Mouse (Mus musculus) liver, adult 2 months (tissue): ENCODE data around the gene Rab11a. TPM values are rescaled to one million over a fixed set of nuclear protein-coding genes. Genes with fewer than 3 reads are reported as not detected.

ENCODE experiments used
- DNase-seq: peaks from one replicate; pipeline ENCODE4 v3.0.0-alpha.2; 2011; ENCODE audit warnings: low read depth, low spot score; ENCODE audit errors: extremely low read depth
- H3K27ac ChIP-seq: fragments of 200-500 bp; replicated peaks from 2 replicates; pipeline ENCODE4 v1.5.1; 2012; ENCODE audit warnings: low read depth, mild to moderate bottlenecking, control low read depth, inconsistent platforms, low read length; ENCODE audit not compliant: insufficient read depth
- H3K27me3 ChIP-seq: fragments of 200-500 bp; 2 replicates; pipeline ENCODE4 v1.6.1; 2012; ENCODE audit warnings: mild to moderate bottlenecking, moderate library complexity, low read length, inconsistent platforms; ENCODE audit not compliant: control insufficient read depth, insufficient read depth
- H3K36me3 ChIP-seq: fragments of 200-500 bp; 2 replicates; pipeline ENCODE4 v1.6.1; 2012; ENCODE audit warnings: low read length, inconsistent platforms; ENCODE audit not compliant: control insufficient read depth, insufficient read depth
- H3K4me1 ChIP-seq: fragments of 200-500 bp; 2 replicates; pipeline ENCODE4 v1.6.1; 2011; ENCODE audit warnings: low read length; ENCODE audit not compliant: control insufficient read depth, insufficient read depth
- H3K4me3 ChIP-seq: fragments of 200-500 bp; 2 replicates; pipeline ENCODE4 v1.5.1; 2011; ENCODE audit warnings: low read depth, mild to moderate bottlenecking, control low read depth, low read length, moderate library complexity; ENCODE audit not compliant: insufficient read depth
- H3K79me2 ChIP-seq: fragments of 200-500 bp; 2 replicates; pipeline ENCODE4 v1.6.1; 2012; ENCODE audit warnings: inconsistent platforms, mild to moderate bottlenecking, low read length, moderate library complexity; ENCODE audit not compliant: control insufficient read depth, insufficient read depth
- H3K9ac ChIP-seq: fragments of 200-500 bp; 2 replicates; pipeline ENCODE4 v1.6.1; 2012; ENCODE audit warnings: low read depth, mild to moderate bottlenecking, control low read depth, inconsistent platforms, low read length
- CTCF ChIP-seq: fragments of 200-500 bp; IDR thresholded peaks from 2 replicates; pipeline ENCODE4 v1.5.1; 2011; ENCODE audit warnings: low read depth, low read length, control low read depth
- POLR2A ChIP-seq: fragments of 200-500 bp; IDR thresholded peaks from 2 replicates; pipeline ENCODE4 v1.6.1; 2011; ENCODE audit warnings: low read length, control low read depth; ENCODE audit not compliant: insufficient read depth; ENCODE audit errors: extremely low read depth
- WGBS: fragments of 180-500 bp; shearing (Covaris S2); methylation state at CpG from one replicate; pipeline ENCODE4 v1.1.7; 2018; 5-methylcytosine and 5-hydroxymethylcytosine counted together
- polyA plus RNA-seq: library from polyadenylated mRNA; depleted of rRNA; stranded (reverse); fragments of >200 nt; gene quantifications from 2 replicates; pipeline ENCODE4 v1.2.3, GENCODE M21; 2012
- total RNA-seq: library from RNA; depleted of rRNA; stranded (reverse); fragments of >200 nt; gene quantifications from 2 replicates; pipeline ENCODE4 v1.2.3, GENCODE M21; 2014

Gene Rab11a
- total and polyA plus RNA-seq, 2 experiments = 57.7 to 81.2 TPM

- Histone ChIP-seq H3K27me3 (no peaks in the 10 kb centered on the region), H3K79me2 (no peaks in the 10 kb centered on the region), H3K4me1 (peaks cover 8% of the 10 kb centered on the region), H3K9ac (no peak overlapping the region), H3K27ac (no peak overlapping the region), H3K36me3 (no peaks in the 10 kb centered on the region), H3K4me3 (no peak overlapping the region)
- no peak for TF ChIP-seq POLR2A
- TF ChIP-seq CTCF = no peak
- WGBS = 90% methylated on average over 8 of the region's 8 CpGs
- no peak for DNase-seq
Measured at GRCm38 (mm10) chr9:64773254-64773653, 35.7 kb upstream of the Rab11a start.

DNA sequence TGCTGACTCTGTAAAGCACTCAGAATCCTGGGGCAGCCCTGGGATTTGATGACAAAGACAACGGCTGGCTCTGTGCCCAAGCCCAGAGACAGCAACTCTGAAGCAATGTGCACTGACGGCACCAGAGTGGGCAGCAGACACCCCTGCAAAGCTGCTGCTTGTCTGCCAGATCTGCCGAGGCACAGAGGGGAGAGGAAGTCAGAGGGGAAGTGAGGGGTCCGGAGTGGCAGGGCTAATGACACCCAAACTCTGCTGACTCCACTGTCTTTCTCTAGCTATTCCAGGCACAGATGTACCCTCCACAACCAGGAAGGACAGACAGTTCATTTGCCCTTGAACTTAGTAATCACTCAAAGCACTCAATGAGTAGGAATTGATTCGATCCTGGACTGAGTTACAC lies 33.7 kb upstream of the Rab11a start:
- DNase-seq = peak; percentile 66
- Histone ChIP-seq H3K27ac (no peak overlapping the region), H3K79me2 (no peaks in the 10 kb centered on the region), H3K27me3 (no peaks in the 10 kb centered on the region), H3K4me3 (no peak overlapping the region), H3K4me1 (peaks cover 8% of the 10 kb centered on the region), H3K36me3 (no peaks in the 10 kb centered on the region), H3K9ac (no peak overlapping the region)
- WGBS = 11% methylated on average over 5 of the region's 5 CpGs
- TF ChIP-seq CTCF (no peak), POLR2A (no peak)

DNA sequence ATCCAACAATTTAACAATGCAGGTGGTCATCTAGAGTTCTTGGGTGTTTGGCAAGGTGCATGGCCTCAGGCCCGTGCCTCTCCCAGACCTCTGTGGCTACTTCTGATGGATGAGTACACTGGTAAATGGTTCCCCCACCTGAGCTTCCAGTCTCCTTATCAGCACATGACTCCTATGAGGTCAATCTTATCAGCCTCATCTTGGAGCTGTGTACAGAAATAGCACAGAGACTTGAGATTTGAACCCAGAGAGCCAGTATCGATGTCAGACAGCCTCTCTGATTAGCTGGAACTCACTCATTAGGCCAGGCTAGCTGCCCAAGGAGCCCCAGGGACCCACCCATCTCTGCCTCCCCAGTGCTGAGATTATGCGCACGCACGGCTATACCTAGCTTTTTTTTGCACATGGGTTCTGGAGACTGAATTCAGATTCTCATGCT lies 32.9 kb upstream of the Rab11a start:
- 89% methylated on average over 5 of the region's 5 CpGs for WGBS
- Histone ChIP-seq H3K9ac (no peak overlapping the region), H3K4me3 (no peak overlapping the region), H3K79me2 (no peaks in the 10 kb centered on the region), H3K27ac (no peak overlapping the region), H3K36me3 (no peaks in the 10 kb centered on the region), H3K4me1 (peaks cover 8% of the 10 kb centered on the region), H3K27me3 (no peaks in the 10 kb centered on the region)
- DNase-seq = no peak
- TF ChIP-seq POLR2A (no peak), CTCF (no peak)

DNA sequence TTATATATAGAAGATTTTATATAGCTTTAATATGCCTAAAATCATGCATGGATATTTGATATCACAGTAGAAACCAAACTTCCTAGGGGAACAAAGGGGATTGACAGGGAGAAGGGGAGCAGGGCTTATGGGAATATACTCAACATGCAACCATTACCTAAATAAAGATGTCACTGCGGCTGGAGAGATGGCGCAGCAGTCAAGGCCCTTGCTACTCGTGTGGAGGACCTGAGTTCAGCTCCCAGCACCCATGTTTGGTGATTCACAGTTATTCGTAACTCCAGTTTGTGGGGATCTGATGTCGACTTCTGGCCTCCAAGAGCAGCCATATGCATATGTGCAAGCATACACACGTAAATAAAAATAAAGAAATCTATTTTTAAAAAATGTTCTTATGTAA lies 32.4 kb upstream of the Rab11a start:
- no peak overlapping the region for H3K27ac ChIP-seq
- H3K79me2 ChIP-seq = no peaks in the 10 kb centered on the region
- TF ChIP-seq CTCF (no peak), POLR2A (no peak)
- DNase-seq = no peak
- H3K36me3 ChIP-seq = no peaks in the 10 kb centered on the region
- WGBS = 97% methylated on average over 6 of the region's 6 CpGs
- H3K9ac ChIP-seq = no peak overlapping the region
- peaks cover 6% of the 10 kb centered on the region for H3K4me1 ChIP-seq
- no peaks in the 10 kb centered on the region for H3K27me3 ChIP-seq
- H3K4me3 ChIP-seq = no peak overlapping the region

GRCm38 (mm10) chr9:64769066-64769695 lies 31.6 kb upstream of the Rab11a start:
- peaks cover 4% of the 10 kb centered on the region for H3K4me1 ChIP-seq
- 57% methylated on average over 9 of the region's 9 CpGs for WGBS
- no peaks in the 10 kb centered on the region for H3K27me3 ChIP-seq
- peak; percentile 60 for DNase-seq
- TF ChIP-seq POLR2A = no peak
- peak; percentile 28; the same call in 1 of the 2 replicates for TF ChIP-seq CTCF
- no peak overlapping the region for H3K9ac ChIP-seq
- H3K79me2 ChIP-seq = no peaks in the 10 kb centered on the region
- H3K4me3 ChIP-seq = no peak overlapping the region
- no peak overlapping the region for H3K27ac ChIP-seq
- H3K36me3 ChIP-seq = no peaks in the 10 kb centered on the region

DNA sequence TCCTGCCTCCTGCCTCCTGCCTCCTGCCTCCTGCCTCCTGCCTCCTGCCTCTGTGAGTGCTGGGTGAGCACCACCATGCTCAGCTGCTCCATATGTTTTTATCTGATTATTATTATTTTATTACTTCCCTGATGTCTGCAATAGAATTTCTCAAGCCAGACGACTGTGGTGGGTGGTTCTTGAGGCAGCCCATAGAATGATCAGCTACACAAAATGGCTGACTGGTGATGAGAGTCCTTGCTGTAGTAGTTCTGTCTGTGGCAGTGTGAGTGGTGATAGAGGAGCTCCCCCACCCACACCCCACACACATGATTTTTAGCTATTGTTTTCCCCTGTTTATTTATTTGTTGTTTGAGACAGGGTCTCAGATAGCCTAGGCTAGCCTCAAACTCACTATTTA lies 30.2 kb upstream of the Rab11a start:
- no peaks in the 10 kb centered on the region for H3K79me2 ChIP-seq
- no peak for DNase-seq
- no peak for TF ChIP-seq POLR2A
- TF ChIP-seq CTCF = no peak
- H3K9ac ChIP-seq = no peak overlapping the region
- no peak overlapping the region for H3K4me3 ChIP-seq
- H3K36me3 ChIP-seq = no peaks in the 10 kb centered on the region
- WGBS = 56% methylated on average over 1 of the region's 1 CpGs
- H3K27me3 ChIP-seq = no peaks in the 10 kb centered on the region
- H3K27ac ChIP-seq = no peak overlapping the region
- H3K4me1 ChIP-seq = peaks cover 3% of the 10 kb centered on the region
